Mouse (Mus musculus) spleen, postnatal 4 days (tissue): ENCODE results near the gene Inpp5f.
A peak's percentile ranks its signal among the peaks of the same experiment; 100 is the strongest.
"Not testable (repeated sequence)": the region's sequence is repeated elsewhere in the genome, so short reads cannot be mapped to it uniquely, and the experiment has no call there.

Experiments used
- DNase-seq, 2 experiments: peaks; one replicate each; pipeline ENCODE4 v3.0.0; 2022; ENCODE audit warnings: low spot score in 2 of 2

The Inpp5f gene

DNA sequence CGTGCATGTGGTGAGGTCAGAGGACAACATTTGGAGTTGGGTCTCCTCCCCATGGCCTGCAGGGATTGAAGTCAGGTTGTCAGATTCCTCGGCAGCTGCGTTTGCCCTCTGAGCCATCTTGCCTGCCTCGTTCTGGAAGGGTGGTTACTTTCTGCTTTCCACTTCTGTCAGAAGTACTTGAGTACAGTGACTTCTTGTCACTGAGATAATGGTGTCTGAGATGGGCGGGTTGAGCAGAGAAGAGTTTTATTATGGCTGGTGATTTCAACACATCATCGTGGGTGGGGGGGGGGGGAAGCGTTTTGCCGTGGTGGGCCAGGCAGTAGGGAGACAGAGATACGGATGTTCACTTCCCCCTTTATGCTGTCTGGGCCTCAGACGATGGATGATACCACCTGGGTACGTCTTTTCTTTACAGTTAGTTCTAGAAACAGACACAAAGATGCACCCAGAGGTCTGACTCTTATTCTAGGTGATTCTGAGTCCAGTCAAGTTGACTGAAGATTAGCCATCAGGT, 53.8 kb downstream of the Inpp5f start:
- no peak for DNase-seq

GRCm38 (mm10) chr7:128667788-128668187, 56.7 kb downstream of the Inpp5f start:
- DNase-seq: no peak

GRCm38 (mm10) chr7:128668831-128669230, 57.7 kb downstream of the Inpp5f start:
- DNase-seq: no peak

GRCm38 (mm10) chr7:128671952-128672351, 60.8 kb downstream of the Inpp5f start:
- DNase-seq: no peak

DNA sequence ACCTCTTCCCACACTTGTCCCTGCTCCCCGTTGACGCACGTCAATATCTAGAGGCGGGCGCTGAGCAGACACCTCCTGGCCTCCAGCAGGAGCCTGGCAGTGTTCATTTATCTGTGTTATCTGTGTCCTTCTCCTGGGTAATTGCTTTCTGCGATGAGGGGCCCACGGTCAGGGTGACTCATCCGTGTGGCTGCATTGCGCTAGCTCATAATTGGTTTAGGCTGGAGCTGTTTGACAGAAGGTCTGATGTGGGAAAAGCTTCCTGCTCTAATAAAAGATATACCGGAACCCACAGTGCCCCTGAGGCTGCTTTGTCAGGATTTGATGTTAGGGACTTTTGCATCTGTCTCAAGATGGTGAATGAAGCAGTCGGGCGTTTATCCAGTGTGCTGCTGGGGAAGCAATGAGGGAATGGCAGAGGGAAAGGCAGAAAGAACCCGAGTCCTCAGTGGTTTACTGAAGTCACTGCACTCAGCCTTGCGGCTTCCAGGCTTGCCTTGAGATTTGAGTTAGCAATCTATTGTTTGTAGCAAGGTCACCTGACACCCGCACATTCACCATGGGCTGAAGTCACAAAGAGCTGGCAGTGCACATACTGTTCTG, 61.4 kb downstream of the Inpp5f start:
- DNase-seq: peak in 1 of 2 experiments; percentile 25

GRCm38 (mm10) chr7:128678546-128678945, 67.4 kb downstream of the Inpp5f start:
- no peak for DNase-seq

GRCm38 (mm10) chr7:128687821-128688564, 76.9 kb downstream of the Inpp5f start:
- DNase-seq: peak; percentile 72 to 85

GRCm38 (mm10) chr7:128689347-128689746, 78.2 kb downstream of the Inpp5f start:
- no peak for DNase-seq

GRCm38 (mm10) chr7:128690070-128690469, 78.9 kb downstream of the Inpp5f start:
- DNase-seq: peak; percentile 84 to 96

- DNase-seq: no peak
Observed at GRCm38 (mm10) chr7:128690796-128691195, 79.7 kb downstream of the Inpp5f start.

GRCm38 (mm10) chr7:128692163-128692562, 81.0 kb downstream of the Inpp5f start:
- no peak for DNase-seq

- DNase-seq: no peak
Observed at GRCm38 (mm10) chr7:128694848-128695247, 83.7 kb downstream of the Inpp5f start.

GRCm38 (mm10) chr7:128699959-128700358, 88.8 kb downstream of the Inpp5f start:
- not testable (repeated sequence) for DNase-seq

DNA sequence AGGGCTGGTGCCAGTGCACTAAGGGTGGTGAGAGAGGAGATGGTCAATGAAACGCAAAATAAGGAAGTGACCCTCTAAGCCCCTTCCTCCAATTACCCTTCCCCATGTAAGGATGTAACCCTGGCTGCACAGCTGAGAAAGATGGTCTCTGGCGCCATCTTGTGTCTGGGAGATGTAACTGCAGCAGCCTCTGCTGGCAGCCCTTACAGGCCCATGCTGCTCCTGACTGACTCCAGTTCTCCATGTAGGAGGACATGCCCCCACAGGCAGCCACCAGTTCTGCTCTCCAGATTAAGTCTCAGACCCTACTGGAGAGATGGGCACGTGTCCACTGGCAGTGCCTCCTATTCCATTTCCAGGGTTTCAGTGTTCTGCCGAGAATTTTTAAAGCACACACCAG, 94.6 kb downstream of the Inpp5f start:
- peak; percentile 49 to 83 for DNase-seq

- no peak for DNase-seq
Observed at GRCm38 (mm10) chr7:128717991-128718390, 106.9 kb downstream of the Inpp5f start.

DNA sequence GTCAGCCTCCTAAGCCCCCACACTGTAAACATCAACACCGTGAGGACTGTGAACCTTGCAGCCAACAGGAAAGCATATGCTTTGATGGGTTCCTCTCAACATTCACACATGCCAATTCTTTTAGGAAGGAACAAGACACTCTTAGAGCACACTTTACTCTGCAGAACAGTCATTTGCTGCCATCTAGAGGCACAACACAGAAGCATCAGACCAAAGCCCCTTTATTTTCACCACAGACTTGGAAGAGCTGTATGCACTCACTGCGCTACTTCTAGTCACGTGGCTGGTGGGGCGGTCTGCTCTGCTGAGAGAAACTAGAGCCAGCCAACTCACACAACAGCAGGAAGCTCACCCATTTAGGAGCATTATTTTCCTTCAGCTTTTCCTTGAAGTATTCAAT, 113.6 kb downstream of the Inpp5f start:
- peak; percentile 48 to 67 for DNase-seq

- DNase-seq: no peak
Observed at GRCm38 (mm10) chr7:128725189-128725588, 114.1 kb downstream of the Inpp5f start.

DNA sequence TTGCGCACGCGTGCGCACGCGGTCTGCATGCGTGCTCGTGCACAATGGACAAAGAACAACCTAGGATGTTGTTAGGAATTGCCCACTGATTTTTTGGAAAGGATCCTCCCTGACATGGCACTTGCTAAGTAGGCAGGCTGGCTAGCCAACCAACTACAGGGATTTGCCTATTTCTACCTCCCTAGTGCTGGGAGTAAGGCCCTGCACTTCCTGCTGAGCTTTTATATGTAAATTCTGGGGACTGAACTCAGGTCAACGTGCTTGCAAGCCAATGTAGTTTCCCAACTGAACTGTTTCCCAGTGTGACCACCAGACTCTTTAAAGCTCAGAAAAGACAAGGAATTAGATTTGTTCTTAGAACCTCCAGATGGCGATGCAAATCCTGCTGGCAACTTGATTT, 115.9 kb downstream of the Inpp5f start:
- no peak for DNase-seq

DNA sequence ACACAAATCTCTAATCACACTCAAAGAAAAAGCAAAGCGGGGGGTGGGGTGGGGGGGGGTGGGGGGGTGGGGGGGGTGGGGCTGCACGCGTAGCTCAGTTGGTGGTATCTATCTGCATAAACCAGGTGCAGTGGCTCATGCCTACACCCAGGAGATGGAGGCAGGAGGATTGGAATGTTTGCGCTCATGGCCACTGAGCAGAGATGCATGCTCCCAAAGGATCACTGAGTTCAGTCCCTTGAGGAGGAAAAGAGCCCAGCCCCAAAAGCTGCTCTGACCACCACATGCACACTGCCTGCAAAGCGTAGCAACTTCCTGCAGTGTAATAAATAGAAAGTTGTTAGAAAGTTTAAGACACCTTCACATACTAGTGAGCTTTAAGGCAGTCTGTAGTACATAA, 116.6 kb downstream of the Inpp5f start:
- DNase-seq: no peak

GRCm38 (mm10) chr7:128728738-128729137, 117.6 kb downstream of the Inpp5f start:
- no peak for DNase-seq

DNA sequence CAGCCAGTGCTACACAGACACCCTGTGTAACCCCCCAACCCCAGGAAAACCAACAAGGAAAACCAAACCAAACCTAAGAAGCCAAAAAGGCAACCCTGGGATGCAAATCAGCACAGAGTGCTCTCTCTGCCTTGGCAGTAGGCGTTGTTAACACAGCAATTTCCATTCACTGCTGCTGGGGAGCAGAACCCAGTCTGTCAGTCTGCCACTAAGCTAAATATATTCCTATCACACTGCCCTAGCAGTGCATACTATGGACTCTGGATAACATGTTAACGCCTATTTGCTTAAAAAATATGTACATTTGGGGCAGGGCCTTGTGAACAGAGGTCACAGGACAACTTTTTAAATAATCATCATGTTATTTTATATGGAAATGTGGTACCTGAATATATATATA, 120.5 kb downstream of the Inpp5f start:
- DNase-seq: no peak

- no peak for DNase-seq
Observed at GRCm38 (mm10) chr7:128738041-128738440, 126.9 kb downstream of the Inpp5f start.

DNA sequence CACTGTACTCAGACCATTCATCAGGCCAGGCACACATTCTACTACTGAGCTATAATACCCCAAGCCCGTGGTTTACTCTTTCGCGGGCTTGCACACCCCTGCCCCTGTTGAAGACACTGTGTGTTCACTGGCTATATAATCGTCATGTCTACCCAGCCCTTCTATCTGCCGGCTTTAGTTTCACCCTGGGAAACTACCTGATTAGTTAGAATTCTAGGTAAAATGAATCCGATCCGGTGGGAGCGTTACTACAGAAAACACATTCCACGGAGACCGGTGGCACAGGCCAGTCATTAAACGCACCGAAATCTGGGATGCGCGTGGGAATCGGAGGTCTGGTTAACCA, 128.0 kb downstream of the Inpp5f start:
- no peak for DNase-seq
